Mouse (Mus musculus) intestine, embryonic 14.5 days (tissue): ENCODE data around the gene Osbpl7. TPM values are rescaled to one million over a fixed set of nuclear protein-coding genes. Genes with fewer than 3 reads are reported as not detected.

ENCODE experiments used
- ATAC-seq: fragments of 200-750 bp; cut with Nextera tagmentation; replicated peaks from 2 replicates; pipeline ENCODE4 v1.8.0; 2017; ENCODE audit warnings: low read depth, moderate number of reproducible peaks, moderate TSS enrichment, moderate library complexity; ENCODE audit not compliant: low FRiP score, low TSS enrichment
- DNase-seq: peaks from one replicate; pipeline ENCODE4 v3.0.0-alpha.2; 2018; ENCODE audit warnings: low spot score
- H3K27ac ChIP-seq: fragments of 300-500 bp; sonication (generic); 2 replicates; pipeline ENCODE4 v1.5.1; 2014; ENCODE audit warnings: low read depth, mild to moderate bottlenecking, control low read depth
- H3K27me3 ChIP-seq: fragments of 300-500 bp; sonication (generic); replicated peaks from 2 replicates; pipeline ENCODE4 v1.6.1; 2014; ENCODE audit warnings: low read length, control low read depth; ENCODE audit not compliant: control insufficient read depth, insufficient read depth
- H3K36me3 ChIP-seq: fragments of 300-500 bp; sonication (generic); 2 replicates; pipeline ENCODE4 v1.6.1; 2014; ENCODE audit warnings: low read length, control low read depth; ENCODE audit not compliant: control insufficient read depth, insufficient read depth
- H3K4me1 ChIP-seq: fragments of 300-500 bp; sonication (generic); replicated peaks from 2 replicates; pipeline ENCODE4 v1.6.1; 2014; ENCODE audit warnings: low read length, control low read depth, mixed read lengths; ENCODE audit not compliant: control insufficient read depth, insufficient read depth
- H3K4me2 ChIP-seq: fragments of 300-500 bp; sonication (generic); 2 replicates; pipeline ENCODE4 v1.6.1; 2014; ENCODE audit warnings: low read length
- H3K4me3 ChIP-seq: fragments of 300-500 bp; sonication (generic); 2 replicates; pipeline ENCODE4 v1.5.1; 2014; ENCODE audit warnings: low read depth, low read length, control low read depth, mixed read lengths
- H3K9ac ChIP-seq: fragments of 300-500 bp; sonication (generic); 2 replicates; pipeline ENCODE4 v1.6.1; 2014; ENCODE audit warnings: mild to moderate bottlenecking, low read length
- H3K9me3 ChIP-seq: fragments of 300-500 bp; sonication (generic); 2 replicates; pipeline ENCODE4 v1.6.1; 2016; ENCODE audit warnings: low read length, control low read depth; ENCODE audit not compliant: control insufficient read depth
- WGBS: fragments of 180-500 bp; shearing (Covaris S2); extraction: QIAGEN DNeasy Blood & Tissue Kit; methylation state at CpG from one replicate; pipeline ENCODE4 v1.1.7; 2014; 5-methylcytosine and 5-hydroxymethylcytosine counted together
- polyA plus RNA-seq: library from polyadenylated mRNA; unstranded; fragments of >200 nt; fragmentation: Nextera tagmentation; extraction: Ambion mirVana; gene quantifications from 2 replicates; pipeline ENCODE4 v1.2.1, GENCODE M21; 2014

Osbpl7 gene
- polyA plus RNA-seq, 1 experiment from 2014 or later, result 7.3 TPM

DNA sequence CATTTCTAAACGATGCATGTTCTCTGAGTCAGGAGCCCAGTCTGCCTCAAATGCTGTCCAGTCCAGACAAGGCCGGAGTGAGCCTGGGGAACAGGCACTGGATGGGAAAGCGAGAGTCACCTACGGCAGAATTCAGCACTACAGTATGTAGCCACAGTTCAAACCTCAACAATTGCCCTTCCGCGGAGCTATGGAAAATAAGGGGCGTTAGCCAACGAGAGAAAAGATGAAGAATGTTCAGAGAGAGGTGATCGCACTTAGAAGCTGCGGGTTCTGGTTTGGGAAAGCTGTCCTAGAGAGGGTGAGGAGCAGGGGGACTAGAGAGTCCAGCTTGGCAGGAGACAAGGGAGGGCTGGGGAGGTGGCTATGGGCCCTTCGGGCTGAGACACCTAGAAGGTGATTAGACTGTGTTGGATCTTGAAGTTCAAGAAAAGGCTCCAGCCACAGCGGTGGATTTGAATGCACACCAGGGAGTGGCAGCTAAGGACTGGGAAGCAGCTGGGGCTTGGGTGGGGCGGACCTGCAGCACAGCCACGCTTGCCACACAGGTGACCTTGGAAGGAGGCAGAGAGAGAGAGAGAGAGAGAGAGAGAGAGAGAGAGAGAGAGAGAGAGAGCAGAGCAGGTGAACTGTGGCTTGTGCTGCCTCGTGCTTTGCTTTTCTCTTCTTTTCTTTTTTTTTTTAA is 34.5 kb downstream of the Osbpl7 start:
- peaks cover 6% of the 10 kb centered on the region; the same call in 1 of the 2 replicates for H3K4me1 ChIP-seq
- no peak overlapping the region for H3K27ac ChIP-seq
- H3K4me2 ChIP-seq, result no peak overlapping the region
- H3K9ac ChIP-seq, result no peak overlapping the region
- no peaks in the 10 kb centered on the region for H3K36me3 ChIP-seq
- ATAC-seq, result no peak
- no peaks in the 10 kb centered on the region for H3K27me3 ChIP-seq
- 0 out of 2 replicates have a peak, but pooled peaks cover 4% of the 10 kb centered on the region for H3K9me3 ChIP-seq
- H3K4me3 ChIP-seq, result no peak overlapping the region
- DNase-seq, result no peak
- 86% methylated on average over 15 of the region's 15 CpGs for WGBS

DNA sequence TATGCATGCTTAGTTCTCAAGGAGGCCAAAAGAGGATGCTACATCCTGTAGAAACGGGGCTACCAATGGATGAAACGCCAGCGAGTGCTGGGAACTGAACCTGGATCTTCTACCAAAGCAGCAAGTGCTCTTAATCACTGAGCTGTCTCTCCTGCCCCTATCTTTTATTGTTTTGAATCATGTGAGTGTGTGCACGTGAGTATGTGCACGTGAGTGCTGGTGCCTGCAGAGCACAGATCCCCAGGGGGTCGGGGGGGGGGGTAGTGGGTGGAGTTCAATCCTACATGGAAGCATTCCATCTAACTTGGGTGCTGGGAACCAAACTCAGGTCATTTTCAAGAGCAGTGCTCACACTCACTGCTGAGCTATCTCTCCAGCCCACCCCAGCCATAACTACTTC is 35.9 kb downstream of the Osbpl7 start:
- Histone ChIP-seq H3K36me3 (no peaks in the 10 kb centered on the region), H3K27me3 (no peaks in the 10 kb centered on the region), H3K9me3 (0 out of 2 replicates have a peak, but pooled peaks cover 4% of the 10 kb centered on the region), H3K9ac (no peak overlapping the region), H3K27ac (no peak overlapping the region), H3K4me1 (peaks cover 6% of the 10 kb centered on the region; the same call in 1 of the 2 replicates), H3K4me3 (no peak overlapping the region), H3K4me2 (no peak overlapping the region)
- WGBS, result 71% methylated on average over 6 of the region's 6 CpGs
- ATAC-seq (no peak), DNase-seq (no peak)

DNA sequence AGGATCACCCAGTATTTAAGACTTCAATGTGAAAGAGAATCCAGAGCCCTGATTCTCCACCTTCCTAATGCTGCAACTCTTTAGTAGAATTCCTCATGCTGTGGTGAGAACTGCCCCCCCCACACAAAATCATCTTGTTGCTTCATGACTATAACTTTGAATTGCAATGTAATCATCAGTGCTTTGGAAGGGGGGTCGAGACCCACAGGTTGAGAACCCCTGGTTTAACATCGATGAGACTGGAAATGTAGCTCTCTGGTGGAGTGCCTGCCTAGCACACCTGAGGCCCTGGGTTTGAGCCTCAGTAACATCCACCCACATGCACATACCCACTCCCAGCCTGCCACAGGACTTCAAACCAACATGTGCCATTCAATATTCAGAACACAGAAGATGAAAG is 44.2 kb downstream of the Osbpl7 start:
- Histone ChIP-seq H3K9me3 (no peaks in the 10 kb centered on the region), H3K9ac (no peak overlapping the region), H3K36me3 (no peaks in the 10 kb centered on the region), H3K4me3 (no peak overlapping the region), H3K27me3 (peaks cover 20% of the 10 kb centered on the region), H3K4me2 (no peak overlapping the region), H3K4me1 (no peaks in the 10 kb centered on the region), H3K27ac (no peak overlapping the region)
- 64% methylated on average over 2 of the region's 2 CpGs for WGBS
- no peak for ATAC-seq
- no peak for DNase-seq

DNA sequence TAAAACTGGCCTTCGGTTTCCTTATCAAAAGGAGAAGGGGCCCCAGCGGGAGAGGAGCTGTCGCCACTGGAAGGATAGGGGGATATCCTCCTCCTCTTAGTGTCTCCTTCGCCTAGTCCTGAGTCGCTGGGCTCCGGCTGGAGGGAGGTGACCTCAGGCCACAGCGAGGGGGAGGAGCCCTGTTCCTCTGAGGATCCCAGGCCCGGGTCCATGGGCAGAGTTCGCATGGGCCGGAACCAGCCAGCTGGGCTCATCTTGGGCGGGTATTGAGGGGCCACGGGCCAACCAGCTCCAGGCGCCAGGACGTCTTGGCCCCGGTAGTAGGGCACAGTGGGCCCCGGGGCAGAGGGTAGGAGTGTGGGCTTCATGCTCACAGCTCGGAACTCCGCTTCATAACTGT is 48.4 kb downstream of the Osbpl7 start:
- no peak overlapping the region for H3K27ac ChIP-seq
- DNase-seq, result no peak
- H3K4me2 ChIP-seq, result no peak overlapping the region
- no peak overlapping the region for H3K9ac ChIP-seq
- peaks cover 34% of the 10 kb centered on the region for H3K27me3 ChIP-seq
- H3K9me3 ChIP-seq, result no peaks in the 10 kb centered on the region
- no peaks in the 10 kb centered on the region for H3K36me3 ChIP-seq
- no peak for ATAC-seq
- H3K4me1 ChIP-seq, result no peaks in the 10 kb centered on the region
- no peak overlapping the region for H3K4me3 ChIP-seq
- WGBS, result 23% methylated on average over 18 of the region's 18 CpGs

DNA sequence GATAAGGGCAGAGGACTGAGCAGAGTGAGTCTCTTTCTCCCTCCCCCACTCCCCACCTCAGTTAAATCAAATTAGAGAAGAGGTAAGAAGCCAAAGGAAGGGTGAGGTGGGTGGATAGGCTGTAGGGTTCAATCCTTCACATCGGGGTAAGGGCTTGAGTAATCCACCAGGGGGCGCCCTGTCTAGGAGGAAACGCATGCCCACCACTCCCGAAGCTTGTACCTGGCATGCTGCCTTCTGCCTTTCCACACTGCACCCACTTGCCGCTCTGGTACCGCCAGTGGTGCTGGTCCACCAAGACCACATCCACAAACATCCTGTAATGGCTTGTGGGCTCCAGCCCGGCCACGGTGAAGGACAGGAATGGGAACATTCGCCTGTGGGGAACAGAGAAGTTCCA is 51.3 kb downstream of the Osbpl7 start:
- H3K4me1 ChIP-seq, result no peaks in the 10 kb centered on the region
- ATAC-seq (no peak), DNase-seq (peak; percentile 74)
- 22% methylated on average over 9 of the region's 9 CpGs for WGBS
- no peaks in the 10 kb centered on the region for H3K36me3 ChIP-seq
- no peak overlapping the region for H3K4me2 ChIP-seq
- no peaks in the 10 kb centered on the region for H3K9me3 ChIP-seq
- peaks cover 34% of the 10 kb centered on the region for H3K27me3 ChIP-seq
- H3K9ac ChIP-seq, result no peak overlapping the region
- no peak overlapping the region for H3K4me3 ChIP-seq
- no peak overlapping the region for H3K27ac ChIP-seq

DNA sequence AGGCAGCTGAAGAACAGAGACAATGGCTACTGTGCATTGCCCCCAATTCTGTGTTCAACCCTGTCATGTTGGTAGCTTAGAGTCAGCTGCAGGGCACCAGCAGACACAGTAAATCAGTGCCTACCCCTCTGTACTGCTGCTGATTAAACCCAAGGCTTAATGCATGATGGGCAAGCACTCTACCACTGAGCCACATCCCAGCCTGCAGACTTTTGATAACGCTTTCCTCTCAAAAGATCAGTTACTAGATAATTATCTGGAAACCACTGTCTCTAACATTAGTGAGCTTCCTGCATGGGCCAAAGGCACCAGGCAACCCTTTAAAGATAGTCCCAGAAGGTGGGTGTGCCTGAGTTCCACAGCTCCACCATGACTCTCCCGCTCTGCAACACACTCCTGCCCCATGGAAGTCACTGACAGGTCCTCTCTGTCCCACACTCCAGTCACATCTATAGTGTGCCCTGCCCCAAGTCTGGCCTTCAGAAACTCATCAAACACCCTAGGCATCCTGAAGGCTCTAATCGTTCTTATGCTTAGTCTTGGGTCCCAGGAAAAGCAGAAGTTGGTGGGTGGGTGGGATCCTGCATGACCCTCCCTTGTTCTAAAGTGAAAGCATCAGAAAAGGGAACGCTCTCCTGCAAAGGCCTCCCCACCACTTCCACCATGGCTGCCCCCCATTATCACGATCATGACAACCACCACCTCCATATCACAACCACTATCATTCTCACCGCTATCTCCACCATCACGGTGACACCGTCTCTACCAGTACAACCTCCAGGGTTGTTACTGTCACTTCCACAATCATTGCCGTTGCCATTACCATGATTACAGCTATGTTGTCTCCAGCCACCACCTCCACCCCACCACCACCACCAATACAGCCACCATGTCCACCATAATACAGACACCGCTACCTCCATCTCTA is 53.0 kb downstream of the Osbpl7 start:
- no peaks in the 10 kb centered on the region for H3K4me1 ChIP-seq
- no peaks in the 10 kb centered on the region for H3K9me3 ChIP-seq
- H3K4me2 ChIP-seq, result no peak overlapping the region
- no peaks in the 10 kb centered on the region for H3K36me3 ChIP-seq
- no peak overlapping the region for H3K27ac ChIP-seq
- no peak for DNase-seq
- ATAC-seq, result no peak
- 90% methylated on average over 10 of the region's 10 CpGs for WGBS
- no peak overlapping the region for H3K4me3 ChIP-seq
- H3K9ac ChIP-seq, result no peak overlapping the region
- H3K27me3 ChIP-seq, result peaks cover 26% of the 10 kb centered on the region

DNA sequence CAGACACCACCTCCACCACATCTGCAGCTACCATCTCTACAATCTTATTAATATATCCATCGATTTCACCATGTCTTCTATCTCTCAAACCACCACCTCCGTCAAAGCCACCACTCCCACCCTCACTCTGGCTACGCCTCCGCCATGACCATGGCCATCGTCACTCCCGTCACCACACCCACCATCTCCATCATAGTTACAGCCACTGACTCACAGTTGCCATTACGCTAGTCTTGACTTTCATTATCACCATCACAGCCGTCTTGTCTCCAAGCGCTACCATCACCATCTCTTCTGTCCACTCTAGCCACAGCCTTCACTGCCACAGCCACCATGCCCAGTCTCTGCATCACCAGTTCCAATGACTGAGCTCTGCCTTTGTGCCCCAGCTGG is 53.7 kb downstream of the Osbpl7 start:
- Histone ChIP-seq H3K4me1 (no peaks in the 10 kb centered on the region), H3K36me3 (no peaks in the 10 kb centered on the region), H3K9me3 (no peaks in the 10 kb centered on the region), H3K27ac (no peak overlapping the region), H3K9ac (no peak overlapping the region), H3K27me3 (peaks cover 19% of the 10 kb centered on the region), H3K4me3 (no peak overlapping the region), H3K4me2 (no peak overlapping the region)
- DNase-seq (no peak), ATAC-seq (no peak)
- 92% methylated on average over 9 of the region's 9 CpGs for WGBS

DNA sequence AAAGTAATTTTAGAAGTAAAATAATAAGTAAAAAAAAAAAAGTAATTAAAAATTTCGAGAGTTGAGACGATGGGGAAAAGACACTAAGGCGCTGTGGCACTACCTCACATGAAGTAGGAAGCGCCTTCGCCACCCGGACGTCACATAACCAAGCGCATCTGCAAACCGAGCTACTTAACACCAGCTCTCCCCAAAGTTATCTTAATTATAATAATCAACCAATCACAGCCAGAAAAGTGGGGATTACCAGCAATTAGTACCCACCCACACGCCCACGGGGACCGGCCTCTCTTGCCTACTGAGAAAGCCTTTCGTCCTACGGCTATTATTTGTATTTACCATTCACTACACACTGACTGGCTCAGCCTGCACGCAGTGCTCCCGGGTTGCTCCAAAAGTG is 58.5 kb downstream of the Osbpl7 start:
- no peaks in the 10 kb centered on the region for H3K9me3 ChIP-seq
- DNase-seq (no peak), ATAC-seq (no peak)
- no peak overlapping the region for H3K9ac ChIP-seq
- H3K27me3 ChIP-seq, result peaks cover 16% of the 10 kb centered on the region
- no peak overlapping the region for H3K27ac ChIP-seq
- no peak overlapping the region for H3K4me3 ChIP-seq
- H3K4me1 ChIP-seq, result no peaks in the 10 kb centered on the region
- no peaks in the 10 kb centered on the region for H3K36me3 ChIP-seq
- H3K4me2 ChIP-seq, result no peak overlapping the region
- WGBS, result 87% methylated on average over 16 of the region's 16 CpGs
